Mouse (Mus musculus): ENCODE measurements around the gene Borcs8.

Borcs8 gene

GRCm38 (mm10) chr8:70181212-70181902, 42.1 kb downstream of the Borcs8 start:
- DNase-seq = no peak

GRCm38 (mm10) chr8:70181903-70182252, 42.6 kb downstream of the Borcs8 start:
- no peak for DNase-seq

GRCm38 (mm10) chr8:70183194-70183593, 43.9 kb downstream of the Borcs8 start:
- DNase-seq = no peak

- DNase-seq = peak; percentile 94
These were observed 49.4 kb downstream of the Borcs8 start for GRCm38 (mm10) chr8:70188707-70189106.

GRCm38 (mm10) chr8:70193238-70193637, 53.9 kb downstream of the Borcs8 start:
- peak; percentile 91 for DNase-seq

GRCm38 (mm10) chr8:70194191-70194590, 54.9 kb downstream of the Borcs8 start:
- no peak for DNase-seq

- no peak for DNase-seq
These were observed 56.5 kb downstream of the Borcs8 start for GRCm38 (mm10) chr8:70195762-70196161.

All from kidney, adult 11 months (tissue).